Mouse (Mus musculus) liver, adult 2 months (tissue): ENCODE data around the gene Pkdrej.

Experiments used
- CTCF ChIP-seq: fragments of 200-500 bp; IDR thresholded peaks from 2 replicates; pipeline ENCODE4 v1.5.1; 2011; ENCODE audit warnings: low read depth, low read length, control low read depth
- POLR2A ChIP-seq: fragments of 200-500 bp; IDR thresholded peaks from 2 replicates; pipeline ENCODE4 v1.6.1; 2011; ENCODE audit warnings: low read length, control low read depth; ENCODE audit not compliant: insufficient read depth; ENCODE audit errors: extremely low read depth

GRCm38 (mm10) chr15:85768991-85769390 is 52.5 kb downstream of the Pkdrej start:
- TF ChIP-seq CTCF (no peak), POLR2A (no peak)
